Mouse (Mus musculus): ENCODE measurements around the gene Cadm4. TPM values are rescaled to one million over a fixed set of nuclear protein-coding genes. Genes with fewer than 3 reads are reported as not detected.

Gene Cadm4
- polyA plus RNA-seq, 1 experiment from 2014 or later = 1.3 TPM

Other genes with a start within 250 kb of the Cadm4 start
- gene Zfp109, start 244.5 kb upstream of the Cadm4 start, polyA plus RNA-seq (2015; fragmentation: Nextera tagmentation; extraction: Ambion mirVana) = 2.9 and 3.5 TPM in 2 replicates
- gene Zfp108, start 227.2 kb upstream of the Cadm4 start, polyA plus RNA-seq (2015; fragmentation: Nextera tagmentation; extraction: Ambion mirVana) = 2.1 and 3.0 TPM in 2 replicates
- gene Zfp93, start 211.6 kb upstream of the Cadm4 start, polyA plus RNA-seq (2015; fragmentation: Nextera tagmentation; extraction: Ambion mirVana) = 5.4 and 6.5 TPM in 2 replicates
- gene Zfp61, start 180.8 kb upstream of the Cadm4 start, polyA plus RNA-seq (2015; fragmentation: Nextera tagmentation; extraction: Ambion mirVana) = 14.3 and 19.4 TPM in 2 replicates
- gene Zfp94, start 165.4 kb upstream of the Cadm4 start, polyA plus RNA-seq (2015; fragmentation: Nextera tagmentation; extraction: Ambion mirVana) = 4.3 and 5.5 TPM in 2 replicates
- 0.28 TPM in 1 of 2 replicates, not detected in the other for gene Tescl, start 148.1 kb upstream of the Cadm4 start, polyA plus RNA-seq (2015; fragmentation: Nextera tagmentation; extraction: Ambion mirVana)
- 0.09 TPM in 1 of 2 replicates, not detected in the other for gene Lypd5, start 132.8 kb upstream of the Cadm4 start, polyA plus RNA-seq (2015; fragmentation: Nextera tagmentation; extraction: Ambion mirVana)
- 1.7 and 8.5 TPM in 2 replicates for gene Kcnn4, start 111.8 kb upstream of the Cadm4 start, polyA plus RNA-seq (2015; fragmentation: Nextera tagmentation; extraction: Ambion mirVana)
- gene Smg9, start 82.4 kb upstream of the Cadm4 start, polyA plus RNA-seq (2015; fragmentation: Nextera tagmentation; extraction: Ambion mirVana) = 17.1 and 23.8 TPM in 2 replicates
- not detected in 2 replicates for gene Irgc1, start 29.7 kb upstream of the Cadm4 start, polyA plus RNA-seq (2015; fragmentation: Nextera tagmentation; extraction: Ambion mirVana)
- 8.2 and 9.9 TPM in 2 replicates for gene Plaur, start 19.5 kb upstream of the Cadm4 start, polyA plus RNA-seq (2015; fragmentation: Nextera tagmentation; extraction: Ambion mirVana)
- gene Zfp428, start 25.0 kb downstream of the Cadm4 start, polyA plus RNA-seq (2015; fragmentation: Nextera tagmentation; extraction: Ambion mirVana) = 37.5 and 40.8 TPM in 2 replicates
- 0.25 and 0.29 TPM in 2 replicates for gene AC161166.1, start 30.4 kb downstream of the Cadm4 start, polyA plus RNA-seq (2015; fragmentation: Nextera tagmentation; extraction: Ambion mirVana)
- 6.0 and 8.3 TPM in 2 replicates for gene Irgq, start 48.7 kb downstream of the Cadm4 start, polyA plus RNA-seq (2015; fragmentation: Nextera tagmentation; extraction: Ambion mirVana)
- gene Pinlyp, start 64.1 kb downstream of the Cadm4 start, polyA plus RNA-seq (2015; fragmentation: Nextera tagmentation; extraction: Ambion mirVana) = 0.46 TPM in 1 of 2 replicates, not detected in the other
- 56.6 and 83.1 TPM in 2 replicates for gene Xrcc1, start 64.3 kb downstream of the Cadm4 start, polyA plus RNA-seq (2015; fragmentation: Nextera tagmentation; extraction: Ambion mirVana)
- 20.5 and 23.6 TPM in 2 replicates for gene Ethe1, start 105.5 kb downstream of the Cadm4 start, polyA plus RNA-seq (2015; fragmentation: Nextera tagmentation; extraction: Ambion mirVana)
- 0.92 and 1.4 TPM in 2 replicates for gene Zfp575, start 105.6 kb downstream of the Cadm4 start, polyA plus RNA-seq (2015; fragmentation: Nextera tagmentation; extraction: Ambion mirVana)
- 0.06 and 0.18 TPM in 2 replicates for gene Phldb3, start 128.7 kb downstream of the Cadm4 start, polyA plus RNA-seq (2015; fragmentation: Nextera tagmentation; extraction: Ambion mirVana)
- 0.10 and 0.43 TPM in 2 replicates for gene Lypd3, start 154.5 kb downstream of the Cadm4 start, polyA plus RNA-seq (2015; fragmentation: Nextera tagmentation; extraction: Ambion mirVana)
- not detected in 2 replicates for gene Tex101, start 194.7 kb downstream of the Cadm4 start, polyA plus RNA-seq (2015; fragmentation: Nextera tagmentation; extraction: Ambion mirVana)
- gene BC049730, start 227.2 kb downstream of the Cadm4 start, polyA plus RNA-seq (2015; fragmentation: Nextera tagmentation; extraction: Ambion mirVana) = not detected in 2 replicates
- gene Gm4763, start 244.9 kb downstream of the Cadm4 start, polyA plus RNA-seq (2015; fragmentation: Nextera tagmentation; extraction: Ambion mirVana) = not detected in 2 replicates